Mouse (Mus musculus): Measurements from ENCODE around the gene Dscam. TPM values are rescaled to one million over a fixed set of nuclear protein-coding genes. Genes with fewer than 3 reads are reported as not detected.
A peak's percentile ranks its signal among the peaks of the same experiment; 100 is the strongest.

The Dscam gene
- polyA plus RNA-seq, 1 experiment from 2014 or later = 8.2 TPM

DNA sequence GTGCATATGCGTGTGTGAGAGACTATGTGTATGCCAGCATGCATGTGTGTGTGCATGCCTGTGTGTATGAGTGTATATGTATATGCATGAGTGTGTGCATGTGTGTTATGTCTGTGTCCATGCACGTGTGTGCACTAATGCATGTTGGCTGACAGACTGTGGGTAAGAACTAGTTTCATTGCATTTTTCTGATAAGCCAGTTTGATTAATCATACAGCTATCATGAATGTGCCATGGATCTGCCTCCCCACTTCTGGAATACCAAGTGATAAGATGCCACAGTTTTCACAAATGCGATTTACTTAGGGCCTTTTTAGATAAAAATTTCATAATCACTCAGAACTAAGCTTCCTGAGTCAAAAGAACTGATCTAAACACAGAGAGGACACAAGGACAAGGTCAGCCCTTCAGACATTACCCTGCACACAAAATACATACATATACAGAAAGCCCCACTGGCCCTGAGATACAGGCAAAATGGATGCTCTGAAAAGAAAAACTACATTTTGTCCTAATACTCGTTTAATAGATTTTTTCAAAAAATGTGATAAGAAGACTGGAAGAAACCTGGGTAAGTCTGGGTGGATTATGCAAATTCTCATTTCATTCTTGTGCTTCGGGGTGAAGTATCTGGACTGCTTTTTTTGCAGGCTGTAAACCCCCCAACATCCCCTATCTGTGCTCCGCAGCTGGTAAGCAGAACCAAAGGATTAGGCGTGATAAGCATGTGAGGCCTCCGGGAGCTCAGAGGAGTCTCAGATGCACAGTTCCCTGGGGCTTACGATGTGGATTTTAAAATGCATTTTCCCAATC is 164.3 kb downstream of the Dscam start:
- ATAC-seq (no peak), DNase-seq (ENCODE audit: low spot score) (no peak)
- H3K36me3 ChIP-seq (ENCODE audit: control insufficient read depth, insufficient read depth, low read length) = no peaks in the 10 kb centered on the region
- H3K9me3 ChIP-seq (replicated peaks; ENCODE audit: control insufficient read depth, low read length) = no peaks in the 10 kb centered on the region
- no peak overlapping the region for H3K9ac ChIP-seq (ENCODE audit: low read length)
- peak overlapping the region; percentile 80 for H3K27ac ChIP-seq (ENCODE audit: low read depth, low read length)
- peaks cover 51% of the 10 kb centered on the region for H3K4me1 ChIP-seq (ENCODE audit: control insufficient read depth, insufficient read depth, low read length)
- WGBS = 59% methylated on average over 9 of the region's 9 CpGs
- no peak overlapping the region for H3K4me2 ChIP-seq (ENCODE audit: low read length)
- H3K4me3 ChIP-seq (ENCODE audit: low read depth, low read length) = no peak overlapping the region
- no peaks in the 10 kb centered on the region for H3K27me3 ChIP-seq (replicated peaks; ENCODE audit: control insufficient read depth, insufficient read depth, low read length)

- 73% methylated on average over 1 of the region's 1 CpGs for WGBS
- H3K4me3 ChIP-seq (ENCODE audit: low read depth, low read length) = no peak overlapping the region
- peak overlapping the region; percentile 86 for H3K27ac ChIP-seq (ENCODE audit: low read depth, low read length)
- no peak overlapping the region for H3K4me2 ChIP-seq (ENCODE audit: low read length)
- H3K36me3 ChIP-seq (ENCODE audit: control insufficient read depth, insufficient read depth, low read length) = no peaks in the 10 kb centered on the region
- ATAC-seq (no peak), DNase-seq (ENCODE audit: low spot score) (no peak)
- peaks cover 38% of the 10 kb centered on the region for H3K4me1 ChIP-seq (ENCODE audit: control insufficient read depth, insufficient read depth, low read length)
- no peaks in the 10 kb centered on the region for H3K9me3 ChIP-seq (replicated peaks; ENCODE audit: control insufficient read depth, low read length)
- H3K27me3 ChIP-seq (replicated peaks; ENCODE audit: control insufficient read depth, insufficient read depth, low read length) = no peaks in the 10 kb centered on the region
- H3K9ac ChIP-seq (ENCODE audit: low read length) = no peak overlapping the region
Observed at GRCm38 (mm10) chr16:97003965-97004364, 166.6 kb downstream of the Dscam start.

DNA sequence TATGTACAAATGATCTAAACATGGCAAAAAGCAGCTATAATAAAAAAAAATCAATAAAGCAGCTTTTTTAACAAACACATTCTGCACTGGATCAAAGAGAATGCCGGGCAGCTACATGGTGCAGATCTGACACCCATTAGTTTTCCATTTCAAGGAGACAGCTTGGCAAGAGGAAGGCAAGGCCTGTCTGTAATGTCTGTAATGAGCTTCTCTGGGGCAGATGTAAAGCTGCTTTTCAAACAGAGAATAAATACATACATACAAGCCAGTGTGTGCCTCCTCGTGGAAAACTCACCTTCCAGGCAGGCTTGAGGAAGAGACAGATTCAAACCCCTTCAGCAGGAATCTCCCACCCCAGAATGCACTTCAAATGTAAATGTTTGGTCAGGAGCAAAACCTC is 167.7 kb downstream of the Dscam start:
- peak; percentile 79 for DNase-seq (ENCODE audit: low spot score)
- 15% methylated on average over 2 of the region's 2 CpGs for WGBS
- Histone ChIP-seq H3K9me3 (replicated peaks; ENCODE audit: control insufficient read depth, low read length) (no peaks in the 10 kb centered on the region), H3K27ac (ENCODE audit: low read depth, low read length) (peak overlapping the region; percentile 86), H3K9ac (ENCODE audit: low read length) (no peak overlapping the region), H3K4me1 (ENCODE audit: control insufficient read depth, insufficient read depth, low read length) (peaks cover 34% of the 10 kb centered on the region), H3K4me2 (ENCODE audit: low read length) (0 out of 2 replicates have a peak overlapping the region, but pooled peaks have one; percentile 2), H3K36me3 (ENCODE audit: control insufficient read depth, insufficient read depth, low read length) (no peaks in the 10 kb centered on the region), H3K27me3 (replicated peaks; ENCODE audit: control insufficient read depth, insufficient read depth, low read length) (no peaks in the 10 kb centered on the region), H3K4me3 (ENCODE audit: low read depth, low read length) (no peak overlapping the region)
- peak; percentile 66 for ATAC-seq

DNA sequence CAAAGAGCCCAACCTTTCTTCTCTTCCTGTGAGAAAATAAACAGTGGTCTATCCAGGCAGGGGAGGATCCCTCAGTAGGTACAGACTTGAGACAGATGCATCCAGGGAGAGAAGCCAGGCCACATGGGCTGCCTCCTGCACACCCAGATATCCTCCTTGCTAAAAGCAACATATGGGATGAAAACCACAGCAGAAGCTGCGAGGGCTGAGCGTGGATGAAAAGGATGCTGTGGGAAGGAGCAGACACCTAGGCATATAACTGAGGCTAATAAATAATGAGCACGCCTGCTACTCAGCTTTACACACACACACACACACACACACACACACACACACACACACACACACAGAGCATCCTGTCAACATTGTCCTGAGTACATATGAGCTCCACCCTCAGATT is 168.4 kb downstream of the Dscam start:
- DNase-seq (ENCODE audit: low spot score) (peak; percentile 82), ATAC-seq (peak; percentile 86)
- Histone ChIP-seq H3K4me3 (ENCODE audit: low read depth, low read length) (no peak overlapping the region), H3K4me1 (ENCODE audit: control insufficient read depth, insufficient read depth, low read length) (peaks cover 29% of the 10 kb centered on the region), H3K9me3 (replicated peaks; ENCODE audit: control insufficient read depth, low read length) (no peaks in the 10 kb centered on the region), H3K36me3 (ENCODE audit: control insufficient read depth, insufficient read depth, low read length) (no peaks in the 10 kb centered on the region), H3K27ac (ENCODE audit: low read depth, low read length) (peak overlapping the region; percentile 86), H3K4me2 (ENCODE audit: low read length) (no peak overlapping the region), H3K9ac (ENCODE audit: low read length) (0 out of 2 replicates have a peak overlapping the region, but pooled peaks have one; percentile 25), H3K27me3 (replicated peaks; ENCODE audit: control insufficient read depth, insufficient read depth, low read length) (no peaks in the 10 kb centered on the region)
- WGBS = 36% methylated on average over 3 of the region's 3 CpGs

DNA sequence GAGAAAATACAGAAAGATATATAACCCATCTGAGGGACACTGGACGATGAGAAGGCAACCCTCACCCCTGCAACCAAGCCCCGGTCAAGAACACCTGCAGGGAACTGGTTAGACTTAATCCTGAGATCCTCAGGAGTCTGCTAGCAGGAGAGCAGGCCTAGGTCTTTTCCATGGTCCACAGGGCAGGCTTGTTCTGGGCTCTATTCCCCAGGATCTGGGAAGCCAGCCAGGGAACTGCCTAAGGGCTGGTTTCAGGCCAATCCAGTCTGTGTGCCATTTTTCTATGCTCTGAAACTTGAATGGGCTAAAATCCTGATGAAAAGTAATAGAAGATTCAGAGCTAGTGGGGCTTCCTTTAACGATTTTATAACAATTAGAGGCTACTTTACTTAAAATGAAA is 173.7 kb downstream of the Dscam start:
- Histone ChIP-seq H3K36me3 (ENCODE audit: control insufficient read depth, insufficient read depth, low read length) (no peaks in the 10 kb centered on the region), H3K4me3 (ENCODE audit: low read depth, low read length) (no peak overlapping the region), H3K4me1 (ENCODE audit: control insufficient read depth, insufficient read depth, low read length) (peaks cover 4% of the 10 kb centered on the region), H3K9me3 (replicated peaks; ENCODE audit: control insufficient read depth, low read length) (no peaks in the 10 kb centered on the region), H3K27me3 (replicated peaks; ENCODE audit: control insufficient read depth, insufficient read depth, low read length) (no peaks in the 10 kb centered on the region), H3K4me2 (ENCODE audit: low read length) (no peak overlapping the region), H3K9ac (ENCODE audit: low read length) (no peak overlapping the region), H3K27ac (ENCODE audit: low read depth, low read length) (peak overlapping the region; percentile 60)
- peak; percentile 90 for ATAC-seq
- 14% methylated on average over 3 of the region's 3 CpGs for WGBS
- peak; percentile 92 for DNase-seq (ENCODE audit: low spot score)

DNA sequence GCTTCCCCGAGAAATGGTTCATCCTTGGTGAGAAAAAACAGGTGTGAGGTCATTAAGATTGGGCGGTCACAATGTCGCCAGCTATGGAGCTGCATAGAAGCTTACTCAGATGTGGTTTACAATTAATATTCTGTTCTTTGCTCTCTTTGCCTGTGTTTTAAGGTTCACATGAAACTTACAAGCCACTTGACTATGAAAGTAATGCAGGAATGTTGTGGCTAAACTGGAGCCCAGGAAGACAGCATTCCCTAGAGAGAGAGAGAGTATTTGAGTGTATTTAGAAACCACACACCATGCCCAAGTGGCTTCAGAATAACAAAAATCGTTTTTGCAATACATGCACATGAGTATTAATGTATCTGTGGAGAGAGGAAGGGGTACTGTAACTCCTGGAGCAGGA is 174.7 kb downstream of the Dscam start:
- H3K27ac ChIP-seq (ENCODE audit: low read depth, low read length) = no peak overlapping the region
- DNase-seq (ENCODE audit: low spot score) = no peak
- H3K9ac ChIP-seq (ENCODE audit: low read length) = no peak overlapping the region
- H3K27me3 ChIP-seq (replicated peaks; ENCODE audit: control insufficient read depth, insufficient read depth, low read length) = no peaks in the 10 kb centered on the region
- H3K36me3 ChIP-seq (ENCODE audit: control insufficient read depth, insufficient read depth, low read length) = no peaks in the 10 kb centered on the region
- no peak overlapping the region for H3K4me3 ChIP-seq (ENCODE audit: low read depth, low read length)
- H3K9me3 ChIP-seq (replicated peaks; ENCODE audit: control insufficient read depth, low read length) = no peaks in the 10 kb centered on the region
- no peaks in the 10 kb centered on the region for H3K4me1 ChIP-seq (ENCODE audit: control insufficient read depth, insufficient read depth, low read length)
- WGBS = 82% methylated on average over 4 of the region's 4 CpGs
- H3K4me2 ChIP-seq (ENCODE audit: low read length) = no peak overlapping the region
- ATAC-seq = no peak

DNA sequence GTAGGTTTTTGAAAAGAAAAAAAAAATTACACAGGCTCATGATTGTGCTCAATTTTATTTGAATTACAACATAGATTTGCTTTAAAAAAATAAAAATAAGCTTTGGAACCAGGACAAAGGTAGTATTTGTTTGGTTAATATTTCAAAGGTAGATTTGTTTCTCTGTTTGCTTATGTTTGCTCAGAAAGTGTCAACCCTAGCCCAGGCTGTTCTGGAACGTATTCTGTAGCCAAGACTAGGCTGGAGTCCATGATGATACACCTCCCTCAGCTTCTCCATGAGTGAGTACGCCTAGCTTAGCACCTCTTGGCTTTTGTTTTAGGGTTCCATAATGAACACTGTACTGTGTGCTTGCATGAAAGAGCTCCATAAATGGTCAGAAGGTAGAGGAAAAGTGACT is 183.2 kb downstream of the Dscam start:
- Histone ChIP-seq H3K36me3 (ENCODE audit: control insufficient read depth, insufficient read depth, low read length) (no peaks in the 10 kb centered on the region), H3K27ac (ENCODE audit: low read depth, low read length) (no peak overlapping the region), H3K9me3 (replicated peaks; ENCODE audit: control insufficient read depth, low read length) (no peaks in the 10 kb centered on the region), H3K4me3 (ENCODE audit: low read depth, low read length) (no peak overlapping the region), H3K4me2 (ENCODE audit: low read length) (no peak overlapping the region), H3K27me3 (replicated peaks; ENCODE audit: control insufficient read depth, insufficient read depth, low read length) (no peaks in the 10 kb centered on the region), H3K4me1 (ENCODE audit: control insufficient read depth, insufficient read depth, low read length) (no peaks in the 10 kb centered on the region), H3K9ac (ENCODE audit: low read length) (no peak overlapping the region)
- 80% methylated on average over 2 of the region's 2 CpGs for WGBS
- DNase-seq (ENCODE audit: low spot score) (no peak), ATAC-seq (no peak)

GRCm38 (mm10) chr16:96973300-96973699 is 197.3 kb downstream of the Dscam start:
- no peak for ATAC-seq
- Histone ChIP-seq H3K9ac (ENCODE audit: low read length) (no peak overlapping the region), H3K4me2 (ENCODE audit: low read length) (no peak overlapping the region), H3K27me3 (replicated peaks; ENCODE audit: control insufficient read depth, insufficient read depth, low read length) (no peaks in the 10 kb centered on the region), H3K9me3 (replicated peaks; ENCODE audit: control insufficient read depth, low read length) (no peaks in the 10 kb centered on the region), H3K4me1 (ENCODE audit: control insufficient read depth, insufficient read depth, low read length) (no peaks in the 10 kb centered on the region; the same call in 1 of the 2 replicates), H3K4me3 (ENCODE audit: low read depth, low read length) (no peak overlapping the region), H3K36me3 (ENCODE audit: control insufficient read depth, insufficient read depth, low read length) (no peaks in the 10 kb centered on the region), H3K27ac (ENCODE audit: low read depth, low read length) (no peak overlapping the region)
- DNase-seq (ENCODE audit: low spot score) = no peak
- 67% methylated on average over 7 of the region's 7 CpGs for WGBS

DNA sequence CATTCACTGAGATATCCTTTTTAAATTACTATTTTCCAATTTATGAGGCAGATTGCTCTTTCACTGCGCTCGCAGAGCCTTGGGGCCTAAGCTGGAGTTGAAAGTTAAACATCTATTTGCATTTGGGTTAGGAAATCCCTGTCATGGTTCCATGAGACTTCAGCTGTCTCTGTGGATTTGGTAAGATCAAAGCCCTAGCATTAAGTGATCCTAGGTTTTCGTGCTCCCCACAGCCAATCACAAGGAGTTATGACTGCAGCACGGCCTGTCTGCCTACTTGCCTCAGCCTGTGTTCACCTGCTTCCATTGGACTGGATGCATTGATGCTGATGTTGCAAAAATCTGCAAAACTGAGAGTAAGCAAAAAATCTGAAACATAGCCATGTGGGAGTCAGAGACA is 198.8 kb downstream of the Dscam start:
- WGBS = 86% methylated on average over 4 of the region's 4 CpGs
- Histone ChIP-seq H3K36me3 (ENCODE audit: control insufficient read depth, insufficient read depth, low read length) (no peaks in the 10 kb centered on the region), H3K4me3 (ENCODE audit: low read depth, low read length) (no peak overlapping the region), H3K27me3 (replicated peaks; ENCODE audit: control insufficient read depth, insufficient read depth, low read length) (no peaks in the 10 kb centered on the region), H3K9me3 (replicated peaks; ENCODE audit: control insufficient read depth, low read length) (no peaks in the 10 kb centered on the region), H3K4me1 (ENCODE audit: control insufficient read depth, insufficient read depth, low read length) (no peaks in the 10 kb centered on the region; the same call in 1 of the 2 replicates), H3K9ac (ENCODE audit: low read length) (no peak overlapping the region), H3K27ac (ENCODE audit: low read depth, low read length) (no peak overlapping the region), H3K4me2 (ENCODE audit: low read length) (no peak overlapping the region)
- ATAC-seq (no peak), DNase-seq (ENCODE audit: low spot score) (no peak)

Measured in forebrain, embryonic 14.5 days (tissue).